Mouse (Mus musculus): ENCODE data around the gene Fgf16. TPM values are rescaled to one million over a fixed set of nuclear protein-coding genes. Genes with fewer than 3 reads are reported as not detected.

Gene Fgf16
- polyA plus RNA-seq, 1 experiment from 2014 or later = not detected

DNA sequence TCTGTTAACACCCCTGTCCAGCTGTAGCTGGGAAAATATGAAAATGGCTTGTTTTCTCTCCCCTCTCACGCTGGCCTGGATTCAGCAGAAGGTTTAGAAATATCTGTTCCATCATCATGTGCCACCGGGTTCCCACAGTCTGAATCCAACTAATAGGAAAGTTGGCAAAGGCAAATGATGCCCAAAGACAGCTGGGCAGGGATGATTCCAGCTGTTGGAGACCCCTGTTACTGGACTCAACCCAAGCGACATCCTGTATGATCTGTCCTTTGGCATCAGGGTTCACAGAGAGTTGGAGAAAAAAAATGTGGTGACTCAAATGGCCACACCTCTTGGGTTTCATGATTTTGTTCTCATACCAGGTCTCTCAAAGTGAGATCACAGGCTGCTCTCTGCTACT, 3.9 kb downstream of the Fgf16 start:
- peaks cover 34% of the 10 kb centered on the region for H3K27me3 ChIP-seq
- no peak overlapping the region for H3K4me2 ChIP-seq
- H3K4me3 ChIP-seq = no peak overlapping the region
- H3K27ac ChIP-seq (replicated peaks) = no peak overlapping the region
- 82% methylated on average over 3 of the region's 3 CpGs for WGBS
- no peaks in the 10 kb centered on the region for H3K36me3 ChIP-seq
- no peak for ATAC-seq (ENCODE audit: low FRiP score, low read depth)
- peaks cover 16% of the 10 kb centered on the region for H3K4me1 ChIP-seq (replicated peaks)
- H3K9ac ChIP-seq = no peak overlapping the region
- no peaks in the 10 kb centered on the region for H3K9me3 ChIP-seq

- 79% methylated on average over 5 of the region's 5 CpGs for WGBS
- no peaks in the 10 kb centered on the region for H3K4me1 ChIP-seq (replicated peaks)
- no peak overlapping the region for H3K27ac ChIP-seq (replicated peaks)
- H3K27me3 ChIP-seq = 0 out of 2 replicates have a peak, but pooled peaks cover 3% of the 10 kb centered on the region
- no peak overlapping the region for H3K4me2 ChIP-seq
- no peaks in the 10 kb centered on the region for H3K36me3 ChIP-seq
- ATAC-seq (ENCODE audit: low FRiP score, low read depth) = no peak
- no peaks in the 10 kb centered on the region for H3K9me3 ChIP-seq
- H3K9ac ChIP-seq = no peak overlapping the region
- no peak overlapping the region for H3K4me3 ChIP-seq
These were observed 9.2 kb downstream of the Fgf16 start for GRCm38 (mm10) chrX:105773281-105773680.

GRCm38 (mm10) chrX:105794806-105795403, 30.8 kb downstream of the Fgf16 start:
- Histone ChIP-seq H3K27me3 (no peaks in the 10 kb centered on the region), H3K4me3 (no peak overlapping the region), H3K27ac (replicated peaks) (no peak overlapping the region), H3K4me2 (no peak overlapping the region), H3K36me3 (no peaks in the 10 kb centered on the region), H3K9me3 (no peaks in the 10 kb centered on the region), H3K9ac (no peak overlapping the region), H3K4me1 (replicated peaks) (no peaks in the 10 kb centered on the region)
- no peak for ATAC-seq (ENCODE audit: low FRiP score, low read depth)
- 57% methylated on average over 8 of the region's 8 CpGs for WGBS

GRCm38 (mm10) chrX:105824462-105824861, 60.4 kb downstream of the Fgf16 start:
- Histone ChIP-seq H3K4me2 (no peak overlapping the region), H3K9me3 (no peaks in the 10 kb centered on the region), H3K27ac (replicated peaks) (no peak overlapping the region), H3K27me3 (no peaks in the 10 kb centered on the region), H3K4me1 (replicated peaks) (no peaks in the 10 kb centered on the region), H3K4me3 (no peak overlapping the region), H3K9ac (no peak overlapping the region), H3K36me3 (0 out of 2 replicates have a peak, but pooled peaks cover 1% of the 10 kb centered on the region)
- no peak for ATAC-seq (ENCODE audit: low FRiP score, low read depth)
- WGBS = 92% methylated on average over 5 of the region's 5 CpGs

Other genes starting within 250 kb of the Fgf16 start
- 218 and 230 TPM in 2 replicates for gene Atrx, start 165.1 kb downstream of the Fgf16 start, polyA plus RNA-seq (2015; fragmentation: Nextera tagmentation; extraction: Ambion mirVana)
- gene Magt1, start 247.6 kb downstream of the Fgf16 start, polyA plus RNA-seq (2015; fragmentation: Nextera tagmentation; extraction: Ambion mirVana) = 22.4 and 23.6 TPM in 2 replicates